Mouse (Mus musculus) liver, postnatal 0 days (tissue): ENCODE results near the gene Bloc1s4.

Source experiments
- CTCF ChIP-seq: sonication (generic); IDR thresholded peaks from 2 replicates; pipeline ENCODE4 v1.5.1; 2016; ENCODE audit warnings: antibody characterized with exemption, low read depth
- EP300 ChIP-seq: IDR thresholded peaks from 2 replicates; pipeline ENCODE4 v1.6.1; 2016; ENCODE audit warnings: antibody characterized with exemption, low read depth, mild to moderate bottlenecking

- TF ChIP-seq CTCF (no peak), EP300 (no peak)
Measured at GRCm38 (mm10) chr5:36727136-36727535, 21.3 kb downstream of the Bloc1s4 start.
